Mouse (Mus musculus): ENCODE results near the gene Wipf3.

Gene Wipf3

GRCm38 (mm10) chr6:54531048-54531481, 101.7 kb downstream of the Wipf3 start:
- peak; percentile 73 to 87 for DNase-seq (ENCODE audit: low spot score in 2 of 2)

DNA sequence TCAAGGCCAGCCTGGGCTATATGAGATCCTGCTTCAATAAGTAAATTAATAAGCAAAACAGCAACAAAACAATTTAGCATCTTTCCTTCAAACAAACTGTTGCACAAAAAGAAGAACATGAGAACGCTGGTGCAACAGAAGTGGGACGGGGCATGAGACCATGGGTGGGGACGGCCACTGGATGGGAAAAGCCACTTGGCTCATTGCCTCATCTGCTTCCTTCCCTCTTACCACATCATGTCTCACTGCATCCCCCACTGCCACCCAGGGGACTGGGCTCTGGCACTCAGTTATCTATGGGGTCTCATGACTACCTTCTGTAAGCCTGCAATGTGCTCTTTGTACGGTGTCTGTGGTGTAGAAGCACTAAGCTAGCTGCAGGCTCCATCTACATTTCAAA, 106.1 kb downstream of the Wipf3 start:
- DNase-seq (ENCODE audit: low spot score in 2 of 2): no peak

- DNase-seq (ENCODE audit: low spot score in 2 of 2): no peak
Observed at GRCm38 (mm10) chr6:54537053-54537452, 107.7 kb downstream of the Wipf3 start.

DNA sequence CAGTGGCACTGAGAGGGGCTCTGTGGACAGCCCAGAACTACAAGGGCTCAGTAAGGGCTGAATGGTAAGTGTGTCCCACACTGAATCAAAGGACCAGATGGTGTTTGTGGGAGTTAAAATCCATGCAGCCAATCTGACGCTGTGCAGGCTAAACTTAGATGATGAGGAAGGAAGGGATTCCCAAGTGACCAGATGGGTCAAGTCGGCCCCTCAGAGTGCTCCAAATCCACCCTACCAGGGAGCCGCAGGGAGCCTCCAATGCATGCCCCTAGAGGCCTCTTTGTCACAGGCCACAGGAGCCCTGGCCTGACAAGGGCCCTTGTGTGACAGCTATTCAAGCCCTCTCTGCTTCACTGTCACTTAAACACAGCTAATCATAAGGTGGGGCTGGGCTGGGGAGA, 109.4 kb downstream of the Wipf3 start:
- DNase-seq (ENCODE audit: low spot score in 2 of 2): peak; percentile 41 to 64

- no peak for DNase-seq (ENCODE audit: low spot score in 2 of 2)
Observed at GRCm38 (mm10) chr6:54539396-54539795, 110.0 kb downstream of the Wipf3 start.

GRCm38 (mm10) chr6:54540252-54540887, 111.0 kb downstream of the Wipf3 start:
- DNase-seq (ENCODE audit: low spot score in 2 of 2): no peak

- DNase-seq (ENCODE audit: low spot score in 2 of 2): no peak
Observed at GRCm38 (mm10) chr6:54542836-54543235, 113.4 kb downstream of the Wipf3 start.

DNA sequence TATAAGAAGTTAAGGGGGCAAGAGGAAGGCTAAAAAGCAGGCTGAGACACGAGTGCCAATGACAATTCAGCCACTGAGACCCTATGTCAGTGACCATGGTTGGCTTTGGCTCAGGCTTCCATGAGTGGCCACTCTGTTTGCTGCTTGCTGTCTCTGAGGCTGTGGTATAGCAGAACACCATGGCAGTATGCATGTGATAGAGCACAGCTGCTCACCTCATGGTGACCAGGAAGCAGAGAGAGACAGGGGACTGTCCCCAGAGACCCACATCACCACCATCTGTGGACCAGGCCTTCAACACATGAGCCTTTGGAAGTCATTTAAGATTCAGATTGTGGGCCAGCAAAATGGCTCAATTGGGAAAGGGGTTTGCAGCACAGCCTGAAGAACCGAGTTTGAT, 114.2 kb downstream of the Wipf3 start:
- no peak for DNase-seq (ENCODE audit: low spot score in 2 of 2)

- DNase-seq (ENCODE audit: low spot score in 2 of 2): peak in 1 of 2 experiments; percentile 43
Observed at GRCm38 (mm10) chr6:54548314-54549019, 119.1 kb downstream of the Wipf3 start.

DNA sequence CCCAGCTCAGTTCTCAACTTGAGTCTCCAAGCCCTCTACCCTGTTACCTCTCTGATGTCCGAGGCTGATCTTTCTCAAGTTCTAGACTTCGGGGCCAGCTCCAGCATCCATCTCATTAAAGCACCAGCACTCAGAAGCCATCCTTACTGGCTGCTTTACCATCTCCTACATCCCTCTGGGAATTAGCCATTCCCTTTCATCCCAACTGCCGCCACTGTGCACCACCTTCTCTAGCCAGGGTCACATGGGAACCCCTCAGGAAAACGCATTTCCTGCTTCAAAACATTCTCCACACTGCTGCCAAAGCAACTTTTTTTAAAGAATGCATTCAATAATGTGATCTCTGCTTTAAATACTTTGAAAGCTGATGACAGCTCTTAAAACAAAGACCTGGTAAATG, 119.9 kb downstream of the Wipf3 start:
- no peak for DNase-seq (ENCODE audit: low spot score in 2 of 2)

- DNase-seq (ENCODE audit: low spot score in 2 of 2): no peak
Observed at GRCm38 (mm10) chr6:54550801-54551323, 121.5 kb downstream of the Wipf3 start.

DNA sequence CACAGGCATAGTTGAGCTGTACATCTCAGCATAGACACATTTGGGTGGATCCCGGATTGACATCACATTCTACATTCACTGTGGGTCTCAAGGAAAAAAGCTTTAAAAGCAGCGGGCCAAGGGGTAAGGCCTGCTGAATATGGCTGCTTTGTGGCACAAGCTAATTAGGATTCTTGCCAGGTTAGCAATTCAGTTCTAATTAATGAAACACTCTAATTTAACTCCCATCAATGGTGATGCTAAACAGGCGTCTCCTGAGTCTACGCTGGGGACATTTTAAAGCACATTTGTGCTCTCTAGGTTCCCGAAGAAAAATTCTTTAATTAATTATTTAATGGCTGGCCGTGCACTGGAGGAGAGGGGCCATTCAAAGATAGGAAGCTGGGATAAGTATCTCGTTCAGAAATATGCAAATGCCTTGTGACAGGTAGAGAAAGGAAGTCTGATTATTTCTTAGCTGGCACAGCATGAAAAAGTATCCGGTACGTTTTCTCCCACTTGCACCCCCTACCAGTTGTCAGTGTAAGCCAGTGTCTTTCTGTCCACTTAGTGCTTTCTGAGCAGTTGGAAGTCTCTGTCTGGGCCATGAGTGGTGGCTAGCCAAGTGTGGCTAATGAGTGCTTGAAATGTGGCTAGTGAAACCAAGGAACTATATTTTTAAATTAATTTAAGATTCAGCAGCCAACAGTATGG, 123.5 kb downstream of the Wipf3 start:
- DNase-seq (ENCODE audit: low spot score in 2 of 2): no peak

All from right cerebral cortex, postnatal 10 days (tissue).